Mouse (Mus musculus): Measurements from ENCODE around the gene Phlpp1.

Phlpp1 gene

DNA sequence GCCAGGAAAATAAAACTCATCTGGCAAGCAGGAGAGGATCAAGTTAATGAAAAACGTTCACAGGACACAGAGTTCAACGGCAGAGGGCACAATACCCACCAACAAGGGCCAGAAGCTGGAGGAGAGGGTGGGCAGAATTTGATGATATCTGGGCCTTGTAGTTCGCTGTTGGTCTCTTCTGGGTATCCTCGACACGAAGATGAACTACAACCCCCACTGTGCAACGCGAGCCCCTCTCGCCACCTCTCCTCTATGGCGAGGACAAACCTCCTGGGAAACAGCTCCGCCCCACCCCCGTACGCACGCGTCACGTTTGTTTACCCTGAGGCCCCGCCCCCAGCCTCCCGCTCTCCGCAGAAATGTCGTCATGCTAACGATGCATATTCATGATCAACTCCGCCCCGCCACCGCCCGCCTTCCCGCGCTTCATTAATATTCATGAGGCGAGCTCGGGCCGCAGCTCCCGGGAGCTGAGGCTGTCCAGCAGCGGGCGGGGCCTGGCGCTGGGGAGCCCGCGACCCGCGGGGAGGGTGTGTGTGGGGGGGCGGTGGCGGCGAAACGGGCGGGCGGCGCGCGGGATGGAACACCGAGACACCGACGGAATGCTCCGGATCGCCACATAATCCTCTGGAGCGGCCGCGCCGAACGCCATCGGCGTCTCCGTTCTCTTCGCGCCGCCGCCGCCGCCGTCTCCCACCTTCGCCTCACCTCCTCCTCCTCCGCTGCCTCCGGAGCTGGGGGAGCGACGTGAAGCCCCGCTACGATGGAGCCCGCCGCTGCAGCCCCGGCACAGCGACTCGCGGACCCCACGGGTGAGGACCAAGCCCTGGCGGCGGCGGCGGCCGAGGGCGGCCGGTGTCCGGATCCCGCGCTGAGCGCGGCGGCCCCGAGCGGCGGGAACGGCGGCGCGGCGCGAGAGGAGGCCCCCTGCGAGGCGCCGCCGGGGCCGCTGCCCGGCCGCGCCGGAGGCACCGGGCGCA lies at the start of gene Phlpp1:
Phlpp1 (plus strand) TSS at position 512 of the 980 bp plus-strand sequence.
- peak; percentile 99 for DNase-seq (ENCODE audit: low read depth, low spot score)

DNA sequence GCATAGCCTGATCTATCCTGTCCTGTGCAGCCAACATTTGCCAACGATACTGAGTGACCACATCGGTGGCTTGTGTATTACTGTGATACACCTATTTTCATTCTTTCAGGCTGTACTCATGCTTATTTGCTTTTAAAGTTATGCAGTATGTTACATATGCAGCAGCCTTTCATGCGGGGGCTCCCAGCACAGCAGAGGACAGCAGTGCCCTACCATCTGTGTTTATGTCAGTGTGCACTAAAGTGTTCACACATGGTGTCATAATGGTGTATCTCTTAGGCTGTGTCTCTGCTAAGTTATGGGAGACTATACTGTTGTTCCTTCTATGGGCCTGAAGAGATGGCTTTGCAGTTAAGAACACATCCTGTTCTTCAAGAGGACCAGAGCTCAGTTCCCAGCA lies 45.0 kb upstream of the Phlpp1 start:
- no peak for DNase-seq (ENCODE audit: low read depth, low spot score)

DNA sequence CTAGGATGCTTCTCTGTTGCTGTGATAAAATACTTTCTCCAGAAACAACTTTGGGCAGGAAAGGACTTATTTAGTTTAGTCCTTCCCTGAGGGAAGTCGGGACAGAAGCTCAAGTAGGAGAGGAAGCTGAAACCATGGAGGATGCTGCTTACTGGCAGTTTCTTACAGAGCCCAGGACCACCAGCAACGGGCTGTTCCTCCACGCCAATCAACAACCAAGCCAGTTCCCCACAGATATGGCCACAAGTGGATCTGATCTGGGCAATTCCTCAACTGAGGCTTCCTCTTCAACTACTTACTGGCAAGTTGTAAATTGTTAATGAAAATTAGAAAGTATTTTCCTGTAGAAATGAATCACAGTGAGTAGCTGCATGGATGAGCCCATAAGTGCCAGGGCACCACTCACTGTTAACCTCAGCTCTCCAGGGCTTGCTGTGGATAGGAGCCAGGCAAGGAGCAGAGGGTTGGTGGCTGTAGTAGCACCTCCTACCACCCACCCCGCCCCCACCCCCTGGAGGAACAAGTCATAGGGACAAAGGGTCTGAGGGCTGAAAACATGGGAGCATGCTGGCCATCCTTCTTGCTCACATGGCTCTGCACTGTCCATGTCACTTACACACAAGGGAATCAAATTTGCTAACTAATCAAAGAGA lies 39.7 kb upstream of the Phlpp1 start:
- DNase-seq (ENCODE audit: low read depth, low spot score) = no peak

DNA sequence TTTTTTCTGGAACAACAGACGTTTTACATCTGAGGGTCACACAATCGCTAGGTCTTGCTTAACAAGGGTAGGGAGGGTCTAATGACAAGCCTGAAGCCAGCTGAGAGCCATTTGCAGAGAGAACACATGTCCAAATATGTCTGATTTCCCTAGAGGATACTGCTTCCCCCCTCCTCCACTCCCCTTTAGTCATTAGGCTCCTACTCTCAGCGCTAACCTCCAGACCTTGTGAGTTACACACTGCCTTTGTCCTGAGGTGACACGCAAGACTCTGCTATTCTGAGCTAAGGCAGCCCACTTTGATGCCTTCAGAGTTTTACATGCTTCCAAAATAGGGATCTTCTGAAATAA lies 39.2 kb upstream of the Phlpp1 start:
- peak; percentile 13 for DNase-seq (ENCODE audit: low read depth, low spot score)

DNA sequence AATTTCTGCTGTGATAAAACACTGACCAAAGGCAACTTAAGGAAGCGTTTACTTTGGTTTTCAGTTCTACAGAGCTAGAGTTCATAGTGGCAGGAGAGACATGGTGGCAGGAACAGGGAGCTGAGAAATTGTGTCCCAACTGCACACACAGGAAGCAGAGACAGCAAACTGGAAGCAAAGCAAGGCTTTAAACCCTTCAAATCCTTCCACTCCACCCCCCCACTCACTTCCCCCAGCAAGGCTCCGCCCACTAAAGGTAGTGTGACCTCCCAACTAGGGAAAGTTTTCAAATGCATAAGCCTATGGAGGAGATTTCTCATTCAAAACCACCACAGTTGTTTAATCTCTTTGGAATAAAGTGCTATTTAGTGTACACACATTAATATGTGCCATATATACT lies 32.9 kb upstream of the Phlpp1 start:
- DNase-seq (ENCODE audit: low read depth, low spot score) = no peak

DNA sequence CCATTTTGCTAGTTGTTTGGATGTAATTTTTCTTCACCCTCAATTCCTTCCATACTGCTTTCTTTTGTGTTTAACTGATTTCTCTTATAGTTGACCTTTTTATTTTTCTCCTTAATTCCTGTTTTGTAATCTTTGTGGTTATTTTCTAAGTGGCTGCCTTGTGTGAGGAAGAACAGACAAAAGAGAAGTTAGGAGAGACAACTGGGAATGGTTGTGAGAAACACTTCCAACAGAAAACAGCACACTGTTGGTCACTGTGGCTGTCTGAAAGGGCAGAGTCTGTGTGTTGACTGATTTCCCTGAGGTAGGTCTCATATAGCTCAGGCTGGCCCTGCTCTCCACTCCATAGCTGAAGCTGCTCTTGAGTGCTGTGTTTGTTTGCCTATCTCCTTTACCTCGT lies 32.4 kb upstream of the Phlpp1 start:
- DNase-seq (ENCODE audit: low read depth, low spot score) = no peak

DNA sequence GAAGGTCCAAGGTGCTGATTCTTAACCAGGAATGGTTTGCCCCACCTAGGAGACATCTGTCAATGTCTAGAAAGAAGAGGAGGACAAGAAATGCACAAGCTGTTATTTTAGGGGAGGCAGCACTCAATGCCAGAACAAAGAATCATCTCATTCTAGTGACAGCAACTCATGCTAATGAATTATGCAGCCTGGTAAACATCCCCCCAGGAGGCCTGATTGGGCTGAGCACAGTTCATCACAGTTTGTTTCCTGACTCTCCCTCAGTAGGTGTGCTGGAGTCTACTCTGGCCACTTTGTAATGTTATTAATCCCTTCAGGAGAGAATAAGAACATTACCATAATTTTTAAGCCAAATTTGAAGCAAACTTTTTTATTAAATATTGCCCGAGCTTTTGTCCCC lies 29.5 kb upstream of the Phlpp1 start:
- no peak for DNase-seq (ENCODE audit: low read depth, low spot score)

DNA sequence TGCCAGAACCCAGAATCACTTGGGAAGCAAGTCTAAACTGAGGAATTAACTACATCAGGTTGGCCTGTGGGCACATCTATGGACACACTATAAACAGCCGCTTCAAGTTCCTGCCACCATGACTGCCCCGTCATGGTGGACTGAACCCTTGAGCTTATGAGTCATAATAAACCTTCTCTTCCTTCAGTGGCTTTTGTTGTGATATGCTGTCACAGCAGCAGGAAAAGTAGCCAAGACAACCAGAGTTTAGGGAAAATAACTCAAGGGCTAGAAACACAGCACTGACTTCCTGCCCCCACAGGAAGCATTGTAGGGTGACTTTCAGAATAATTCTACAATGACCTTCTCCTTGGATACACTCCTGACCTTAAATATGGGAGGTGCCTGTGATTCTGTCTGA lies 27.0 kb upstream of the Phlpp1 start:
- no peak for DNase-seq (ENCODE audit: low read depth, low spot score)

DNA sequence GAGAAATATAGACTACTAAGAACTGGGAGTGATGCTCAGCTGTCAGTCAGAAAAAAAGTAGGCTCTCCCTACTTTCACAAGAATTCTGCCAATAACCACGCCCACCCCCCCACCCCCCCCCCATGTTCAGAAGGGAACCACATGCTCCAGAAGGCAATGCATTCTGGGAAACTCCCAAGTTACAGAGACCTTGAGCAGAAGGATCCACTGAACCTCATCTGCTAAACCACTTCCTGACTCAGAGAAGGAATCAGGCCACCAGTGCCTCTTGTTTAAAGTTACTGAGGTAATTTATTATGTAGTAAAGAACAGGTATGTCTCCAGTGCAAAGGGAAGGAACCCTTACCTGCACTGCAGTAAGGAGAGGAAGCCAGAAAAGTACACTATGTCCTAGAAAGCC lies 26.5 kb upstream of the Phlpp1 start:
- DNase-seq (ENCODE audit: low read depth, low spot score) = no peak

DNA sequence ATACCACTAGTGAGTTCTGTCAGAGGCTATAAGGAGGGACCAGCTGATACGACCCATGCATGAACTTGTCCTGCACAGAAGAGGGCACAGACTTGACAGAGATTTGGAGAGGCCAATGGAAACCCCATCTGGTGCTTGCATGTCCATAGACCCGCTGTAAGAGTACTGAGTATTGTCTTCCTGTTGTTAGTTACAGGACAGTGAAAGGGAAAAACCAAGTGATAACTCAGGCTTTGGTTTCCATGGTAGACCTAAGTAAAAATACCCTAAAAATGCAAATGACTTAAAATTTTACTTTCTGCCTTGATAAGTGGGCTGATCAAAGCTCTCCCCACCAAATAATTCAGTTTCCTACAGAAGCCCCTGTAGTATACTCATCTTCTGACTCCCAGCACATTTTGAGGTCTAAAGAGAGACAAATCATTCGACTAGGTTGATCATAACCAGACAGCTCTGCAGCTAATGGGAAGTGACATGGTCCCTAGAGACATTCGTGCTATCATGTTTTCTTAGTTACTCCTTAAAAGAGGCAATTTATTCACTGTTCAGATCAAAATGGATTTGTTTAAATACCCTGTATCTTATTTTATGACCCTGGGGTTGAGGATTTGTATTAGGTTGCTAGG lies 25.9 kb upstream of the Phlpp1 start:
- DNase-seq (ENCODE audit: low read depth, low spot score) = no peak

DNA sequence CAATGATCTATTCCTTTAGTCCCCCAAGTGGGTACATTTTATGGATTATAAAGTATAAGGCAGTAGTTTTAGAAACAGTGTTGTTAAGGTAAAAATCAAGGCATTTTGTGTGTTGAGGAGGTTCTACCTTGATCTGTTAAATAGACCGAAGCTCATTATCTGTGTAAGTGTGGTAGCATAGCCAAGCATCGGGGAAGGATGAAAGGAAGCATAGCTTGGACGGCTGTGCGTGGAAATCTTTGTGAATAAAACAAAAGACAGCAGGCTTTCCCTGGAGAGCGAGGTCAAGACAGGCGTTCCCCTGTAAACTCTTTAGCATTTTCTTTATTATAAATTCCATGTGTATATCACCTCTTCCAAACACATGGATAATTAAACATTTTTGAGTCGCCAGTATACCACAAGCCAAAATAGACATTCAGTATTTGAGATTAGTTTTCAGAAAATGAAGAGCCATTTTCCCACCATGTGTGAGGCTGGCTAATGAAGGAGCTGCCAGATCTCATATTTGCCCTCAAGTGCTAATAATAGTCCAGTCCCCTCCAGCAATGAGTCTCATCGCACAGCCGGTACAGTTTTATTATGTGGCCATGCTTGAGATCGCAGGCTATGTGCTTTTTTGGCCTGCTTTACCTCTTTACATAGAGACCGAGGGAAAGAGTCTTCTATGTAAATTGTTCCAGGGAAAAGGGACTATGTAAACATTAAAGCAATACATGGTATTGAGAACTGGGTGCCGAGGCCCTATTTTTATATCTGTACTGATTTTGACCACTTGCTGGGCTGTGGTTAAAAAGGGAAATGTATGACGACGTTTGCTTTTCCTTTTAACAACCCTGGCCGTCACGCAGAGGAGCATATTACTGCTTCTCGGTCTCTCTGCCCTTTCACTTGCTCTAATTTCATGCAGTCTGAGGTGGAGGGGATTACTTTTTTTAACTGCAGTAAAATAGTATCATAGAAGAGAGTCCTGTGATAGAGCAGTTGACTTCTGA lies 22.9 kb upstream of the Phlpp1 start:
- no peak for DNase-seq (ENCODE audit: low read depth, low spot score)

DNA sequence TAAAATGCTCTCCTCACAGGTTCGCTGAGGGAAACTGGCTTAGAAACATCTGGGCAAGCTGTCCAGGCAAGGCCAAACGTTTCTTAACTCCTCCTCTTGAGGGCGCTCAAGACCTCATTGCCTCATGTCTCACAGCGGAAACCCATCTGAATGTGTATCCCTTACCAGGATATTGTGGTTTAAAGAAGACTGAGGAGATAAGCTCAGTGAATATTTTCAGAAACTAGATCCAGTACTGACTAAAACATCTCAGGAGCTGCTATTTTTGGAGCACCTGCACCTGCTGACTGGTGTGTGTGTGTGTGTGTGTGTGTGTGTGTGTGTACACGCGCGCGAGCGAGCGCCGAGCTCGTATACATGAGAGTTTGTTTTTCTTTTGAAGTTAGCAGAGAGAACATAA lies 19.7 kb upstream of the Phlpp1 start:
- no peak for DNase-seq (ENCODE audit: low read depth, low spot score)

DNA sequence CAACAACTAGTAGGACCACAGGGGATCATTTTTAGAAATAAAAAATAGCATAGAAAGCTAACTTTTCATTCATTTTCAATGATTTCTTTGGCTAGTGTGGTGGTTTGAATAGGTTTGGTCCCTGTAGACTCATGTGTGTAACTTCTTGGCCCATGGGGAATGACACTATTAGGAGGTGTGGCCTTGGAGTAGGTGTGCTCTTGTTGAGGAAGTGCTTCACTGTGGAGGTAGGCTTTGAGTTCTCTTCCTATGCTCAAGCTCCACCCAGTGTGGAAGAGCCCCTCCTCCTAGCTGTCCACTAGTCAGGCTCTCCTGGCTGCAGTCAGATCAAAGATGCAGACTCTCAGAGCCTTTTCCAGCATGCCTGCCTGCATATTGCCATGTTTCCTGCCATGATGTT lies 18.8 kb upstream of the Phlpp1 start:
- no peak for DNase-seq (ENCODE audit: low read depth, low spot score)

DNA sequence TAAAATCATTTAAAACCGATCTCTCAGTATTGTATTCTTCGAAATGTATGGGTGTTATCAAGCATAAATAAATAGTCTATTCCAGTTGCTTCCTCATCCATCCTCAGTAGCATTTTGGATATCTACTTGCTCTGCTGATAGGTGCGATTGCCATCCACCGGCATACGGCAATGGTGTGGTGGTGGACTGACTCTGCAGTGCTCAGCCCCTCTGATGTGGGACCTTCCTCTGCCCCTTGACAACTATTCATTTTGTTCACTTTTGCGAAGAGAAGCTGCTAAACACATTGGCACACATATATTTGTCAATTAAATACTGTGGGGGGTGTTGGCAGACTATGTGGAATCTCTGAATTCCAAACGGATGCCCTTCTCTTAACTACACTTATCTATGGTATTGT lies 17.0 kb upstream of the Phlpp1 start:
- no peak for DNase-seq (ENCODE audit: low read depth, low spot score)

DNA sequence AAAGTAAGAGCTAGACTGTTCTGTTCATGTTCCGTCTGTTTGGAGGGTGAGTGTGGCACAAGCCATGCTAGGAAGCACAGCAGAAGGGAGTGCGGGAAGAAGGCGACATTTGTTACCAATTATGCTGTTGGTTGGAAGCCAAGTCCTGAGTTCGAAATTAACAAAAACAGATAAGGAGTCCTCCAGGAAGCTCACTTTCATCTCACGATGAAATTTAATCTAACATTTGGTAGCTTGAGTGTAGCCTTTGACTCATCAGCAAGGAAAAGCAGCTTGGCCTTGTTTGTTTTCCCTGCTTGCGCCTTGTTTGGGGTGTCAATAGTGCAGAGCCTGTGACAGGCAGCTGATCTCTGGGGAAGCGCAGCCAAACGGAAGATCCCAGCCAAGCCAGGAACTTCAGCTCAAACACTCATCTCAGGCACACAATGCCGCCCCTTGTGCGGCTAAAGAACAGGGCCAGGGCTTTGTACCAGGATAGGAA lies 16.4 kb upstream of the Phlpp1 start:
- no peak for DNase-seq (ENCODE audit: low read depth, low spot score)

DNA sequence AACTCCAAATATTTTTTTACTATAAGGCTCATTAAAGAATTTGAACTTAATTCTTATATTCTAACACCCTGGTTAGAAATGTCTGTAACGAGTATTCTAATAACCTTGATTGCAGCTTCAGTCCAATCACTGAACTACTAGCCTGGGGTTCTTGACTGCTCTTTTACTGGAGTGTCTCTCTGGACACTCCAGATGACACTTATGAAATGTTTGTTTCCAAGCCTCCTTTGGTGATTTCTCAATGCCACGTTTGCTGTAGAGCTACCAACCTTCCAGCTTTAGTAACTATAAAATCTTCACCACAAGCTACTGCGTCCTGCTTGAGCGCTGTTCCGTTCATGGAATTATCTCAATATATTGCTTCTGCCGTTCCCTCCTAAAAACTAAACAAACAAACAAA lies 15.8 kb upstream of the Phlpp1 start:
- DNase-seq (ENCODE audit: low read depth, low spot score) = no peak

DNA sequence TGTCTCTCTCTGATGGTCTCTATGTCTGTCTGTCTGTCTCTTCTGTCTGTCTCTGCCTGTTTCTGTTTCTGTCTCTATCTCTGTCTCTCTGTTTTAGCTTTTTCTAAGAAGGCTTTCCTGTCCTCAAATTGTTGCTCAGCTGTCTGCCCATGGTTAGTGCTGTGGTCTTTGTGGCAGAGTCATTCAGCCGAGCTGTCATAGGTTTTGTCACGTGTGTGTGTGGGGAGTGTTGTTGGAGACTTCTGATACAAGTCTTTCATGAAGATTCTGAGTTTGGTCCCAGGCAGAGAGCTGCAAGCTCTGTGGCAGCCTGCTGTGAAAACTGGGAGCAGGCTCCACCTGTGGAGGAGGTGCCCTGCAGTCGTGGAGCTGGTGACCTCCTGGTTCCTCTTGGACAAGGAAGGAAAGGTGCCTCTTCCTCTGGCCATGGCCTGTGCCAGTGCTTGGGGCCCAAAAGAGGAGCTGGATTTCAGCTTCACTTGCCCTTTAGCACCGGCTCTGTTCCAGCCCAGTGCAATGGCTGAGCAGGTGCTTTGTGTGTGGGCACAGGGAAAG lies 13.5 kb upstream of the Phlpp1 start:
- no peak for DNase-seq (ENCODE audit: low read depth, low spot score)

DNA sequence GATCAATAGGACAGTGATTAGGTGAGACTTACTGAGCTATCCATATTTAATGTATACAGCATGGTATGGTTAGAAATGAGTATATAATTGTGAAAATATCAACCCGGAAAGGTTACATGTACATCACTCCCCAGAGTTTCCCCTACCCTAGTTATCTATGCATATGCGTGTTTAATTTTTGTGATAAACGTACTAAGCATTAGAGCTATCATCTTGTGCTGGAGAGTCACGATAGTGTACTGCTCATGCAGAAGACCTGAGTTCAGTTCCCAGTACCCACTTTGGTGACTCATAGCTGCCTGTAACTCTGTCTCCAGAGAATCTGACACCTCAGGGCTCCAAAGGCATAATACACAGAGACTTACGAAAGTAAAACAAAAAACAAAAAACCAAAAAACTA lies 11.9 kb upstream of the Phlpp1 start:
- DNase-seq (ENCODE audit: low read depth, low spot score) = no peak

DNA sequence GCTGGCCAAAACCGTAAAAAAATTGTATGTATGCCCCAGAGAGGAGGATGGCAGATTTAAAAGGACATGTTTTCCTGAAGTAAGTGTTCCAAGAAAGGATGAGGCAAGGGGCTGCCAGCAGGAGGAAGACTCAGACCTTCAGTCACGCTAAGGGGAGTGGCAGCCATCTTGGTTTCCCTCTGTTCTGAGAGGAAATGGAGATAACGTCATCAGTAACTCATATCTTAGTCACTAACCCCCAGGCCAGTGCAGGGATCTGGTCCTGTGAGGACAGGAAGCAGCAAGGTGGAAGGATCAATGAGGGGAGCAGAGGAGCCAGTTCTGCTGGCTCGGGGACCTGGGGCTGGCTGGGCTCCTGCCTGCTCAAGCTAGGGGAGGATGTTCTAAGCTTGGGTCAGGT lies 10.6 kb upstream of the Phlpp1 start:
- DNase-seq (ENCODE audit: low read depth, low spot score) = no peak

DNA sequence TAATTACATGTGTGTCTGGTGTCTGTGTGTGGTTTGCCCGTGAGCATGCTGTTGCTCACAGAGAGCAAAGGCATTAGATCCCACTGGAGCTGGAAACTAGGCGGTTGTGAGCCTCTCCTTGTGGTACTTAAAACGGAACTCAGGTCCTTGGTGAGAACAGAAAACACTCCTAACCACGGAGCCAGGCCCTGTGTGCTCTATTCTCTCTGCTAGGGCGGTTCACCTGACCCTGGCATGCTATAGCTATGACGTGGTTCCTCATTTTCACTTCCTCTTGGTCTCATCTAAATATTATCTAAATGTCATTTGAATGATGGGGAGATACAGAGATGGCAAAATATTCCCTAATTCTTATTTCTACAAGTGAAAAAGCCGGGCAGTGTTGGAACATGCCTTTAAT lies 9.0 kb upstream of the Phlpp1 start:
- DNase-seq (ENCODE audit: low read depth, low spot score) = no peak

DNA sequence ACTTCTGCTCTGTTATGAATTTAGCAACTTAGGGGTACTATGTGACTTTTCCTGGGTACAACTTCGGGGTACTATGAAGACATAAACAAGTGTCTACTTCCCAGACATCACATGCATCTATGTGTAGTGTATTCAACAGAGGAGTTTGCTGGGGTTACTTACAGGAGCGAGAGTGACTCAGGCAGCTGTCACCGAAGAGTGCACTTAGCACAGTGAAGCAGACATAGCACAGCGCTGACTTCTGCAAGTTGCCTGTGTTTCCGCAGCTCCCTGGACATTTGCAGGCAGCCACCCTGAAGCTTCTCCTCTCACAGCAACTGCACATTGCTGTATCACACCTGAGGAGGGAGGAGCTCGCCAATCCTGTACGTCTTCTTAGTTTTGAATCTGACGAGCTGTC lies 8.2 kb upstream of the Phlpp1 start:
- no peak for DNase-seq (ENCODE audit: low read depth, low spot score)
